Mouse (Mus musculus) bone marrow macrophage, adult 2 months (primary cell): ENCODE data around the gene Rapgef4.

Source experiments
- CTCF ChIP-seq: IDR thresholded peaks from 2 replicates; pipeline ENCODE4 v1.5.1; 2012; ENCODE audit warnings: low read depth, mild to moderate bottlenecking, low read length, moderate library complexity
- POLR2A ChIP-seq: IDR thresholded peaks from 2 replicates; pipeline ENCODE4 v1.6.1; 2012; ENCODE audit warnings: mild to moderate bottlenecking, low read depth, low read length, borderline replicate concordance

GRCm38 (mm10) chr2:72145281-72145875 is 164.3 kb downstream of the Rapgef4 start:
- no peak for TF ChIP-seq CTCF
- no peak for TF ChIP-seq POLR2A
